Mouse (Mus musculus) intestine, embryonic 14.5 days (tissue): ENCODE results near the gene Rap1gap2. TPM values are rescaled to one million over a fixed set of nuclear protein-coding genes. Genes with fewer than 3 reads are reported as not detected.

Experiments used
- ATAC-seq: fragments of 200-750 bp; cut with Nextera tagmentation; replicated peaks from 2 replicates; pipeline ENCODE4 v1.8.0; 2017; ENCODE audit warnings: low read depth, moderate number of reproducible peaks, moderate TSS enrichment, moderate library complexity; ENCODE audit not compliant: low FRiP score, low TSS enrichment
- DNase-seq: peaks from one replicate; pipeline ENCODE4 v3.0.0-alpha.2; 2018; ENCODE audit warnings: low spot score
- H3K27ac ChIP-seq: fragments of 300-500 bp; sonication (generic); 2 replicates; pipeline ENCODE4 v1.5.1; 2014; ENCODE audit warnings: low read depth, mild to moderate bottlenecking, control low read depth
- H3K27me3 ChIP-seq: fragments of 300-500 bp; sonication (generic); replicated peaks from 2 replicates; pipeline ENCODE4 v1.6.1; 2014; ENCODE audit warnings: low read length, control low read depth; ENCODE audit not compliant: control insufficient read depth, insufficient read depth
- H3K36me3 ChIP-seq: fragments of 300-500 bp; sonication (generic); 2 replicates; pipeline ENCODE4 v1.6.1; 2014; ENCODE audit warnings: low read length, control low read depth; ENCODE audit not compliant: control insufficient read depth, insufficient read depth
- H3K4me1 ChIP-seq: fragments of 300-500 bp; sonication (generic); replicated peaks from 2 replicates; pipeline ENCODE4 v1.6.1; 2014; ENCODE audit warnings: low read length, control low read depth, mixed read lengths; ENCODE audit not compliant: control insufficient read depth, insufficient read depth
- H3K4me2 ChIP-seq: fragments of 300-500 bp; sonication (generic); 2 replicates; pipeline ENCODE4 v1.6.1; 2014; ENCODE audit warnings: low read length
- H3K4me3 ChIP-seq: fragments of 300-500 bp; sonication (generic); 2 replicates; pipeline ENCODE4 v1.5.1; 2014; ENCODE audit warnings: low read depth, low read length, control low read depth, mixed read lengths
- H3K9ac ChIP-seq: fragments of 300-500 bp; sonication (generic); 2 replicates; pipeline ENCODE4 v1.6.1; 2014; ENCODE audit warnings: mild to moderate bottlenecking, low read length
- H3K9me3 ChIP-seq: fragments of 300-500 bp; sonication (generic); 2 replicates; pipeline ENCODE4 v1.6.1; 2016; ENCODE audit warnings: low read length, control low read depth; ENCODE audit not compliant: control insufficient read depth
- WGBS: fragments of 180-500 bp; shearing (Covaris S2); extraction: QIAGEN DNeasy Blood & Tissue Kit; methylation state at CpG from one replicate; pipeline ENCODE4 v1.1.7; 2014; 5-methylcytosine and 5-hydroxymethylcytosine counted together
- polyA plus RNA-seq: library from polyadenylated mRNA; unstranded; fragments of >200 nt; fragmentation: Nextera tagmentation; extraction: Ambion mirVana; gene quantifications from 2 replicates; pipeline ENCODE4 v1.2.1, GENCODE M21; 2014

Rap1gap2 gene
- polyA plus RNA-seq, 1 experiment from 2014 or later: 11.6 TPM

DNA sequence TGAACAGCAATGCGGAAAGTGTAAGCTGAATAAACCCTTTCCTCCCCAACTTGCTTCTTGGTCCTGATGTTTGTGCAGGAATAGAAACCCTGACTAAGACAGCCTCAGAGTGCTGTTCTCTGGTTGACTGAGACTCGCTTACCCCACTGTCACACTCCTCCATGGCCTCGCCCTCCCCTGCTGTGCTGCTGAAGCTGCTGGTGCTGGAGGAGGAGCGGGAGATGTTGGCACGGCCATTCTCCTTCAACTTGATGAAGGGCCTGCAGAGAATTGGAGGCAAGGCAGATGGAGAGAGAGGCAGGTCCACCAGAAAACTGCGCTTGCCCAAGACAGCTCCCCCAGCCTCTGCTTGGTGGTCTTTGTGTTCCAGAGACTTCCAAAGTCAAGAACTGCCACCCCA, 217.8 kb downstream of the Rap1gap2 start:
- Histone ChIP-seq H3K4me1 (0 out of 2 replicates have a peak, but pooled peaks cover 2% of the 10 kb centered on the region), H3K4me2 (no peak overlapping the region), H3K4me3 (no peak overlapping the region), H3K27me3 (no peaks in the 10 kb centered on the region), H3K27ac (no peak overlapping the region), H3K36me3 (no peaks in the 10 kb centered on the region), H3K9me3 (no peaks in the 10 kb centered on the region), H3K9ac (no peak overlapping the region)
- ATAC-seq (no peak), DNase-seq (no peak)
- 76% methylated on average over 6 of the region's 6 CpGs for whole genome bisulfite sequencing

DNA sequence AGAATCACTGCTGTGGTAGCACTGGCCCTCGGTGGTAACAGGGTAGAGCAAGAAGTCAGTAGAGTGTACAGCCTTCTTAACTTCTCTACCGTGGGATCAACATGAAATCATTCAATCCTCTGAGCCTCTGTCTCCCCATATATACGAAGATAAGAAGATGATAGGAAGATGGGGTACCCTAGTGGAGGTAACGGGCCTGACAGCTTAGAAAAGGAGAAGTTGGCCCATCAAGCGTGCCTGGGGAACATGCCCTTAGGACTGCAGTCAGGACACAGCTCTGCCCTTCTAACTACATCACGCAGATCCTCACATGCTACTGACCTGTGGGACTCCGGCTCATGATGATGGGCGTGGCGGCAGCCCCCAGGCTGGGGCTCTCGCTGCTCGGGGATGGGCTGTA, 218.8 kb downstream of the Rap1gap2 start:
- Histone ChIP-seq H3K9me3 (no peaks in the 10 kb centered on the region), H3K27ac (no peak overlapping the region), H3K4me2 (no peak overlapping the region), H3K9ac (no peak overlapping the region), H3K4me1 (0 out of 2 replicates have a peak, but pooled peaks cover 2% of the 10 kb centered on the region), H3K27me3 (no peaks in the 10 kb centered on the region), H3K36me3 (no peaks in the 10 kb centered on the region), H3K4me3 (no peak overlapping the region)
- 77% methylated on average over 11 of the region's 11 CpGs for WGBS
- DNase-seq (no peak), ATAC-seq (no peak)

GRCm38 (mm10) chr11:74387203-74387602, 223.5 kb downstream of the Rap1gap2 start:
- Histone ChIP-seq H3K4me3 (no peak overlapping the region), H3K27me3 (no peaks in the 10 kb centered on the region), H3K9ac (no peak overlapping the region), H3K4me1 (no peaks in the 10 kb centered on the region), H3K27ac (no peak overlapping the region), H3K4me2 (no peak overlapping the region), H3K36me3 (no peaks in the 10 kb centered on the region), H3K9me3 (no peaks in the 10 kb centered on the region)
- ATAC-seq (no peak), DNase-seq (no peak)
- 72% methylated on average over 5 of the region's 5 CpGs for WGBS

DNA sequence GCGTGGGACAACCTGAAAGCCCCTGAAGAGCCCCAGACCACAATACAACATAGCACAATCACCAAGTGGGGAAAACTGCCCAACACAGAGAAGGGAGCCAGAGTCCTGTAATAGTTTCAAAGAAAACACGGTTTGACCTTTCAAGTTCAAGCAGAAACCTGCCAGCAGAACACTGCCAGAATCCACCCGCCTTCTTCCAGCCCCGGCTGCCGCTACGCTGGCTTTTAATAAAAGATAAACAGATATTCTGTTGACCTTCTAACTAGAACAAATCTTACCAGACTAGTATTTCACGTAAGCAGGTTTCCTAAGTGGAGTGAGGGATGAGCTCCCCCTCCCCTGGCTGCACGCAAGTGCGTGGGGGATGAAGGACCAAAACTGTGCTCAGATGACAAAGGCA, 225.0 kb downstream of the Rap1gap2 start:
- DNase-seq (no peak), ATAC-seq (no peak)
- H3K9me3 ChIP-seq: no peaks in the 10 kb centered on the region
- no peaks in the 10 kb centered on the region for H3K36me3 ChIP-seq
- 39% methylated on average over 9 of the region's 9 CpGs for WGBS
- no peak overlapping the region for H3K4me3 ChIP-seq
- H3K27me3 ChIP-seq: no peaks in the 10 kb centered on the region
- no peak overlapping the region for H3K27ac ChIP-seq
- H3K4me1 ChIP-seq: no peaks in the 10 kb centered on the region
- no peak overlapping the region for H3K9ac ChIP-seq
- no peak overlapping the region for H3K4me2 ChIP-seq

- DNase-seq (peak; percentile 48), ATAC-seq (peak; percentile 68; the same call in 1 of the 2 replicates)
- Histone ChIP-seq H3K4me2 (no peak overlapping the region), H3K9me3 (no peaks in the 10 kb centered on the region), H3K36me3 (no peaks in the 10 kb centered on the region), H3K27ac (no peak overlapping the region), H3K4me3 (no peak overlapping the region), H3K4me1 (no peaks in the 10 kb centered on the region; the same call in 1 of the 2 replicates), H3K9ac (no peak overlapping the region), H3K27me3 (no peaks in the 10 kb centered on the region)
- WGBS: 52% methylated on average over 4 of the region's 4 CpGs
These were observed 231.4 kb downstream of the Rap1gap2 start for GRCm38 (mm10) chr11:74379166-74379873.

GRCm38 (mm10) chr11:74376847-74377246, 233.9 kb downstream of the Rap1gap2 start:
- no peak for DNase-seq
- no peaks in the 10 kb centered on the region for H3K9me3 ChIP-seq
- no peak overlapping the region for H3K27ac ChIP-seq
- no peak overlapping the region for H3K4me2 ChIP-seq
- no peaks in the 10 kb centered on the region; the same call in 1 of the 2 replicates for H3K4me1 ChIP-seq
- H3K36me3 ChIP-seq: no peaks in the 10 kb centered on the region
- 79% methylated on average over 3 of the region's 3 CpGs for WGBS
- ATAC-seq: peak; percentile 63
- H3K4me3 ChIP-seq: no peak overlapping the region
- no peaks in the 10 kb centered on the region for H3K27me3 ChIP-seq
- H3K9ac ChIP-seq: no peak overlapping the region

GRCm38 (mm10) chr11:74371393-74372100, 239.2 kb downstream of the Rap1gap2 start:
- WGBS: 13% methylated on average over 22 of the region's 22 CpGs
- no peaks in the 10 kb centered on the region for H3K4me1 ChIP-seq
- no peak overlapping the region for H3K27ac ChIP-seq
- no peak overlapping the region for H3K4me3 ChIP-seq
- no peak overlapping the region for H3K9ac ChIP-seq
- no peaks in the 10 kb centered on the region for H3K9me3 ChIP-seq
- H3K36me3 ChIP-seq: no peaks in the 10 kb centered on the region
- no peak overlapping the region for H3K4me2 ChIP-seq
- DNase-seq (peak; percentile 96), ATAC-seq (peak; percentile 53; the same call in 1 of the 2 replicates)
- H3K27me3 ChIP-seq: peaks cover 9% of the 10 kb centered on the region; the same call in 1 of the 2 replicates

DNA sequence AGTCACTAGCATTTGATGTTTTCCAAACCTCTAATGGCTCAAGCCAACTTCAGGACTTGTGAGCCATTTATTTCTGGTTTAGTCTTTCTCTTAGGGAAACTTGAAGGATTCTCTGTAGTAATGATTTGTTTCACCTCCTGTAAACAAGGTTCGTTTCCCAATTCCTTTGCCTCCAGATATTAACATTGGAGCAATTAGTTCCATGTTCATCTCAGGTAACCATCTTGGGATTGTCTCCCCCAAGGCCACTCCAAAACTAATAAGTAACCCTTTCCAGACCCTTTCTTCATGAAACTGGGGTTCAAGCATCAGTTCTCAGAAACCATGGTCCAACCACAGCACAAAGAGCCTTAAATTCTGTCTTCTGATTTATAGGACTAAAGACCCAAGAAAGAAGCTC, 248.9 kb downstream of the Rap1gap2 start, which contains the start of gene Olfr412:
Gene Olfr412 (plus strand): TSS at position 301 of the 400 bp plus-strand sequence.
- ATAC-seq (no peak), DNase-seq (no peak)
- H3K9me3 ChIP-seq: no peaks in the 10 kb centered on the region
- H3K36me3 ChIP-seq: no peaks in the 10 kb centered on the region
- no peak within 1 kb of the TSS for H3K9ac ChIP-seq
- no peaks in the 10 kb centered on the region for H3K4me1 ChIP-seq
- H3K27me3 ChIP-seq: no peaks in the 10 kb centered on the region
- no peak within 1 kb of the TSS for H3K27ac ChIP-seq
- no peak within 1 kb of the TSS for H3K4me3 ChIP-seq
- WGBS: 67% methylated on average over 1 of the region's 1 CpGs
- H3K4me2 ChIP-seq: no peak within 1 kb of the TSS
